Mouse (Mus musculus) retina, postnatal 7 days (tissue): ENCODE results near the gene Ssxb1.
"Not testable (repeated sequence)": the region's sequence is repeated elsewhere in the genome, so short reads cannot be mapped to it uniquely, and the experiment has no call there.

Experiments
- DNase-seq: peaks from one replicate; pipeline ENCODE4 v3.0.0-alpha.2; 2012; ENCODE audit warnings: low read depth, low spot score

Gene Ssxb1

DNA sequence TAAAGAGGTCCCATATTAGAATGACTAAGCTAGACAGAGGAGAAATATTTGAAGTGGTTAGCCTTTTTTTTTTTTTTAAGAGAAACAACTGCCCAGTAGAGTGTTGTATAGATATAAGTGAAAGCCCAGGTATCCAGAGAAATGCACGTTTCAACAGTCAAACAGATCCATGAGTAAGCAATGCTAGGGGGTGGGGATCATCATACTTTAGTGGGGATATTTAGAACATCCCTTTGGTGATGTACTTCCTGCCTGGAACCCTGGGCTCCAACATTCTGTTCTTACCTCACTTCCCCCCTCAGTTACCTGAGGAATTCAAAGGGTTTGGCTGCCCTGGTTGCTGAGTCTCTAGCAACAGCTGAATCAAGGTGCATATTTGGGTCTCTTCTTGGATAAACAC is at the start of gene Ssxb1:
Gene Ssxb1, plus strand, starts transcription at position 301 of the 400 bp plus-strand sequence.
- not testable (repeated sequence) for DNase-seq

- DNase-seq: not testable (repeated sequence)
These were observed 46.4 kb upstream of the Ssxb1 start, which contains the start of gene Ssxb9 for GRCm38 (mm10) chrX:8366678-8367077. Ssxb9 (plus strand) TSS chrX:8366978.

GRCm38 (mm10) chrX:8461626-8462025 is 48.5 kb downstream of the Ssxb1 start, which contains the start of gene Ssxb2:
Ssxb2 (minus strand) TSS chrX:8461726.
- DNase-seq: not testable (repeated sequence)
